Mouse (Mus musculus) testis, adult 2 months (tissue): ENCODE measurements around the gene Ttc21a. TPM values are rescaled to one million over a fixed set of nuclear protein-coding genes. Genes with fewer than 3 reads are reported as not detected.

Experiments
- H3K27ac ChIP-seq: fragments of 200-500 bp; 2 replicates; pipeline ENCODE4 v1.5.1; 2012; ENCODE audit warnings: low read depth, low read length; ENCODE audit not compliant: control insufficient read depth, insufficient read depth
- H3K27me3 ChIP-seq: fragments of 200-500 bp; 2 replicates; pipeline ENCODE4 v1.6.1; 2012; ENCODE audit warnings: mild to moderate bottlenecking, low read length, moderate library complexity; ENCODE audit not compliant: control insufficient read depth, insufficient read depth
- H3K36me3 ChIP-seq: fragments of 200-500 bp; 2 replicates; pipeline ENCODE4 v1.6.1; 2012; ENCODE audit warnings: mild to moderate bottlenecking, low read length; ENCODE audit not compliant: control insufficient read depth, insufficient read depth
- H3K4me1 ChIP-seq: fragments of 200-500 bp; 2 replicates; pipeline ENCODE4 v1.6.1; 2012; ENCODE audit warnings: low read length; ENCODE audit not compliant: control insufficient read depth, insufficient read depth
- H3K4me3 ChIP-seq: fragments of 200-500 bp; 2 replicates; pipeline ENCODE4 v1.5.1; 2012; ENCODE audit warnings: low read depth, mild to moderate bottlenecking, low read length, moderate library complexity, mixed read lengths; ENCODE audit not compliant: control insufficient read depth
- CTCF ChIP-seq: fragments of 200-500 bp; IDR thresholded peaks from 2 replicates; pipeline ENCODE4 v1.5.1; 2012; ENCODE audit warnings: low read depth, mild to moderate bottlenecking, inconsistent platforms, low read length, moderate library complexity; ENCODE audit not compliant: control insufficient read depth, insufficient read depth, insufficient replicate concordance
- POLR2A ChIP-seq: fragments of 200-500 bp; IDR thresholded peaks from 2 replicates; pipeline ENCODE4 v1.6.1; 2012; ENCODE audit warnings: low read depth, mild to moderate bottlenecking, inconsistent platforms, low read length, moderate library complexity; ENCODE audit not compliant: control insufficient read depth
- polyA plus RNA-seq: library from polyadenylated mRNA; depleted of rRNA; stranded (reverse); fragments of >200 nt; gene quantifications from 2 replicates; pipeline ENCODE4 v1.2.3, GENCODE M21; 2012

Gene Ttc21a
- polyA plus RNA-seq, 1 experiment, result 66.1 TPM

DNA sequence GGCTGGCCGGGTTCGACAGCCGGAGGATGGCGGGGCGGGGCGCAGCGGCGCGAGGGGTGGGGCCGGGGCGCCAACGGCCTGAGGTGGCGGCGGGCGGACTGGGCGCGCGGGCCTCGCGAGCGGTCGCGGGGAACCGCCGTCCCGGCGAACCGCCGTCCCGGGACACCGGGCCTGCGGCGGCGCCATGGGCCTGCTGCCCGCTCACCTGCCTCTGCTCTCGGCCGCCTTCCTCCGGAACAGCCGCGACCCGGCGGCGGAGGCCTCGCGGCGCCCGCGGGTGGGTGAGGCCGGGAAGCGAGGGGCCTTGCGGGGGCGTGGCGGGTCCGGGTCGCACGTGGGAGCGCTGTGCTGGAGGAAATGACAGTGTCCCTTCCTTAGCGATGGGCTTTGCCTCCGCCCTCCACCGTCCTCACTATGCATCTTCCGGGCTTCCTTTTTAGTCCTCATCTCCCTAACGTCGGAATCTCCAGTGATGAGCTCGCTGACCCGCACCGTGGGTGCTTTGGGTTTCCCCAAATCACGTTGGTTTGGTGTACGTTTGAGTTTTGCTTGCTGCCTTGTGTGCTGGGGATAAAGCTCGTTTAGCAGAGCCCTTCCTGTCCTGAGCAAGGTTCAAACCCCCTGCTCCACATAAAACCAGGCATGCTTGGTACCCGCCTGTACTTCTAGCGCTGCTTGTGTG lies 42.2 kb upstream of the Ttc21a start:
- Histone ChIP-seq H3K27me3 (no peaks in the 10 kb centered on the region), H3K4me3 (peak overlapping the region; percentile 98), H3K27ac (peak overlapping the region; percentile 97), H3K36me3 (peaks cover 4% of the 10 kb centered on the region; the same call in 1 of the 2 replicates), H3K4me1 (peaks cover 8% of the 10 kb centered on the region; the same call in 1 of the 2 replicates)
- TF ChIP-seq POLR2A (peak; percentile 29; the same call in 1 of the 2 replicates), CTCF (no peak)

DNA sequence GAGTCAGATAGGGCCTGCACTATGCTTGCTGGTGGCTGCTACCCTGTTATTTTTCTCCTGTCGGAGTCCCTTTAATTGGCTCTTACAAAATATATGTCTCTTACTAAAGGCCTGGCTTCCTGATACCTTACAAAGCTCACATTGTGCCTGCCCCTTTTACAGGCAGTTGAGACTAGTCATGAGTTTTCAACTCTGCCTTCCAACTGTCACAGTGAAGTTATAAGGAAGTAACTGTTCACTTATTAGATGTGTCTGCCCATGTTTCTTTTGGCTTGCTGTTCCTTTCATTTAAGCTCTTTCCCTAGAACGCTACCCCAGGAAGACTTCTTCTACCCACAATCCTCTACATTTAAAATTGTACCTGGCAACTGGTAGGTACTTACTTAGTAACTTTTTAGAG lies 38.0 kb upstream of the Ttc21a start:
- TF ChIP-seq CTCF (no peak), POLR2A (no peak)
- Histone ChIP-seq H3K36me3 (peaks cover 1% of the 10 kb centered on the region; the same call in 1 of the 2 replicates), H3K27me3 (no peaks in the 10 kb centered on the region), H3K27ac (no peak overlapping the region), H3K4me3 (no peak overlapping the region), H3K4me1 (peaks cover 5% of the 10 kb centered on the region; the same call in 1 of the 2 replicates)

DNA sequence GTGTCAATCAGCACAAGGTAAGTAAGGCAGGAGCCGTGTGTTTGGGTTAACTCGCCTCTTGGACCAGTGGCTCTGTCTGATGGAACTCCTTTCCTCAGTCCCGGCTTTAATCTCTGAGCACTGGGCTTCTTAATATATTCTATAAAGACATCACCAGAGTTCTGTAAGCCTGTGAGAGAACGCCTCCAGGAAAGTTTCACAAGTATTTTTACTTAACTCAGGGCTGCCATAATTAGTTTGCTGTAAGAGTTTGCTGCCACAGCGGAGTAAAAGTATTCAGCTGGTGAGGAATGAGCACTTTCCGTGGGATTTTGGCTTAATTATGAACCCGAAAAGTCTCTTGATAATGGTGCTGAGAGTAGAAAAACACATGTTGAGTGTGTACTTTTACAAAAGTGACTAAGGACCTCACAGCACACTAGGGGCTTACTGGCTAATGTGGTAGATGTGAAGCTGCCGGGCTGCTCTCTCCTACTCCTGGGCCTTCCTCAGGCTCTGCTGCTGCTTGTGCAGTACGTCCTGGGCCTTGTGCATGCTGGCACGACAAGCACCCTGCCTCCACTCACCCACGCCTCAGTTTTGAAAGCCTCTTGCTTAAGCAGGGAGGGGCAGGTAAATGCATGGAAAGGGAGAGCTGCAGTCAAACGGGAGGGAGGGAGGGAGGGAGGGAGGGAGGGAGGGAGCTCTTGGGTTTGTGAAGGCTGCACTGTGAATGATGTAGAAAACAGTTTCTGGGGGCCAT lies 34.8 kb upstream of the Ttc21a start:
- TF ChIP-seq CTCF, result no peak
- TF ChIP-seq POLR2A, result no peak
- Histone ChIP-seq H3K27ac (no peak overlapping the region), H3K36me3 (peaks cover 4% of the 10 kb centered on the region), H3K27me3 (no peaks in the 10 kb centered on the region), H3K4me1 (no peaks in the 10 kb centered on the region), H3K4me3 (no peak overlapping the region)

DNA sequence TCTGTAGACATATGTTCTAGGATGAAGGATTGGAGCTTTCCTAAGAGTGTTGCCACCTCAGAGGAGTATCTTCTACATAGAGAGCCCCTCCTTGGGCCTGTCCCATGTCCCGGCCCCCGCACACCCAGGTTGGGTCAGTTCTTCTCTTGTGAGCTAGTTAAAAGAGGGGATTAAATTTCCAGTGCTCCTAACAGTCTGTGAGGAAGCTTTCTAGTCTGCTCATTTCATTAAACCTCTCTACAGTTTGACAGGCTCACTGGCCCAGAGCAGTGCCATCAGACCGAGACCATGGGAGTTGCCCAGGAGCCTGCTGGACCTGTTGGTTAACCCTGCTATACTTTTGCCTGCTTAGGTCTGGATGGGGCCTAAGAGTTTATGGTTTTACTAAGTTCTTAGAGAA lies 28.7 kb upstream of the Ttc21a start:
- H3K4me1 ChIP-seq, result no peaks in the 10 kb centered on the region
- H3K36me3 ChIP-seq, result peaks cover 10% of the 10 kb centered on the region
- TF ChIP-seq POLR2A (no peak), CTCF (no peak)
- H3K4me3 ChIP-seq, result no peak overlapping the region
- no peak overlapping the region for H3K27ac ChIP-seq
- no peaks in the 10 kb centered on the region for H3K27me3 ChIP-seq

DNA sequence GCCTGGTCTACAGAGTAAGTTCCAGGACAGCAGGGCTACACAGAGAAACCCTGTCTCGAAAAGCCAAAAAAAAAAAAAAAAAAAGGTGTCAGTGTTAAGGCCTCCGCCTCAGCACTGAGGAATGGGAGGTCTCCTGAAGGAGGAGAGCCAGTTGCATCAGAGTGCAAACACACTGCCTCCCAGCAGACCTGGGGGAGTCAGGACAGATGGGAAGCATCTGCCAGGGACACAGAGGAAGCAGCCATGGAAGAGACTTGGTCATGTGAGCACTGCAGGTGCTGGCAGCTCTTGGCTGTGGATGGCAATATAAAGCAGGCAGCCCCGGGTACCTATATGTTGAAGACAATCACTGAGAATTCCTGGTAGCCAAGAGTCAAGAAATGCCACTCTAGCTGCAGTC lies 27.5 kb upstream of the Ttc21a start:
- Histone ChIP-seq H3K27me3 (no peaks in the 10 kb centered on the region), H3K4me1 (no peaks in the 10 kb centered on the region), H3K27ac (no peak overlapping the region), H3K36me3 (peaks cover 12% of the 10 kb centered on the region), H3K4me3 (no peak overlapping the region)
- TF ChIP-seq POLR2A, result no peak
- no peak for TF ChIP-seq CTCF

DNA sequence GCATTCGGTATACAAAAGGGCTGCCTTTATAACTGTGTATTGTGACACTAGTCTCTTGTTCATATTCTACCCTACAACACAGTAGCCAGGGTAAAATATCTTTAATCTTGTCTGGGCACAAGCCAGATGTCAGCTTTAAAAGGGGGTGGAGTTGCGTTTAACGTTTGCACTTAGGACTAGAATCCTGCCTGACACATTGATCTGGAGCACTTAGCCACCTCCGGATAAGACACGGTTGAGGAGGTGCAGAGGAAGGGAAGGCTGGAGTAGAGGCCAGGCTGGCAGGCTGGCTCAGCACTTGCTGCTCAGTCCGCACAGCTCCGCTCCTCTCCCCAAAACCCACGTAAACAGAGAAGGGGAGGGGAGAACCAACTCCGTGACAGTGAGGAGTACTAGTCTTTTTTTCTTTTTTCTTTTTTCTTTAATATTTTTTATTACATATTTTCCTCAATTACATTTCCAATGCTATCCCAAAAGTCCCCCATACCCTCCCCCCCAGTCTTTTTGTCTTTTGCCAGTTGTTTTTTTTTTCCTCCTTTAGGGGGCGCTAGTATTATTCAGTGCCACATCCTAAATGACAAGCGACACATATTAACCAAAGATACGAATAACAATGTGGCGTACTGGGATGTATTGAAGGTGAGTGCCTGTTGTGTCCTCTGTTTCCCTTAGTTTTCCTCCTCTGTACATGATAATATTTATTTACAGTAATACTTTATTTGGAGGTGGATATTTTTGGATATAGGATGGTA lies 24.1 kb upstream of the Ttc21a start:
- TF ChIP-seq POLR2A (no peak), CTCF (no peak)
- Histone ChIP-seq H3K27ac (no peak overlapping the region), H3K4me1 (no peaks in the 10 kb centered on the region), H3K36me3 (peaks cover 12% of the 10 kb centered on the region), H3K4me3 (no peak overlapping the region), H3K27me3 (no peaks in the 10 kb centered on the region)

DNA sequence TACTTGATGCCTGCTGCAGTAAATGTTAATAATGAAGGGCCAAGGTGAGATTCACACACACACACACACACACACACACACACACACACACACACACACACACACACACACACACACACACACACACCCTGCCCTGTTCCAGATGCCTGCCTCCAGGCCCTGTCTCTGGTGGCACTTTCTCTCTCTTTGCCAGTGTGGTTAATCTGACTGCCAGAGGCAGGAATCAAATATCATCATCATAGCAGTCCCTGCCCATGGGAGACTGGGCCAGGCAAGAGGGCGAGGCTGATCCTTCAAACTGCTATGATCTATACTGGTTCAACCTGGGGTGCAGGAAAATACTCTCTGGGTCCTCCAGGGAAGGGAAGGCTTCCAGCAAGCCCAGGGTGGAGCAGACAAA lies 17.5 kb upstream of the Ttc21a start:
- Histone ChIP-seq H3K27ac (no peak overlapping the region), H3K36me3 (peaks cover 13% of the 10 kb centered on the region), H3K27me3 (no peaks in the 10 kb centered on the region), H3K4me1 (no peaks in the 10 kb centered on the region), H3K4me3 (no peak overlapping the region)
- TF ChIP-seq POLR2A, result no peak
